Mouse (Mus musculus) hindbrain, embryonic 12.5 days (tissue): ENCODE results near the gene Hist1h4i. TPM values are rescaled to one million over a fixed set of nuclear protein-coding genes. Genes with fewer than 3 reads are reported as not detected.
"Not testable (repeated sequence)": the region's sequence is repeated elsewhere in the genome, so short reads cannot be mapped to it uniquely, and the experiment has no call there.

ENCODE experiments used
- ATAC-seq: fragments of 200-750 bp; cut with Nextera tagmentation; 2 replicates; pipeline ENCODE4 v1.8.0; 2017; ENCODE audit warnings: moderate TSS enrichment; ENCODE audit not compliant: low FRiP score
- H3K27ac ChIP-seq: fragments of 300-500 bp; sonication (generic); 2 replicates; pipeline ENCODE4 v1.5.1; 2016; ENCODE audit warnings: mild to moderate bottlenecking
- H3K27me3 ChIP-seq: fragments of 300-500 bp; sonication (generic); 2 replicates; pipeline ENCODE4 v1.6.1; 2016; ENCODE audit warnings: mild to moderate bottlenecking
- H3K36me3 ChIP-seq: fragments of 300-500 bp; sonication (generic); 2 replicates; pipeline ENCODE4 v1.6.1; 2016; ENCODE audit warnings: mild to moderate bottlenecking
- H3K4me1 ChIP-seq: fragments of 300-500 bp; sonication (generic); 2 replicates; pipeline ENCODE4 v1.6.1; 2016
- H3K4me2 ChIP-seq: fragments of 300-500 bp; sonication (generic); replicated peaks from 2 replicates; pipeline ENCODE4 v1.6.1; 2016; ENCODE audit warnings: mild to moderate bottlenecking
- H3K4me3 ChIP-seq: fragments of 300-500 bp; sonication (generic); 2 replicates; pipeline ENCODE4 v1.5.1; 2016; ENCODE audit warnings: mild to moderate bottlenecking
- H3K9ac ChIP-seq: fragments of 300-500 bp; sonication (generic); 2 replicates; pipeline ENCODE4 v1.6.1; 2016; ENCODE audit warnings: mild to moderate bottlenecking, moderate library complexity
- H3K9me3 ChIP-seq: fragments of 300-500 bp; sonication (generic); replicated peaks from 2 replicates; pipeline ENCODE4 v1.6.1; 2016; ENCODE audit warnings: mild to moderate bottlenecking
- WGBS: fragments of 180-500 bp; shearing (Covaris S2); methylation state at CpG from one replicate; pipeline ENCODE4 v1.1.7; 2016; 5-methylcytosine and 5-hydroxymethylcytosine counted together
- polyA plus RNA-seq: library from polyadenylated mRNA; unstranded; fragments of >200 nt; fragmentation: Nextera tagmentation; extraction: Ambion mirVana; gene quantifications from 2 replicates; pipeline ENCODE4 v1.2.1, GENCODE M21; 2016

The Hist1h4i gene
- polyA plus RNA-seq, 1 experiment from 2014 or later, result 20.9 TPM

- H3K27ac ChIP-seq, result peak within 1 kb of the TSS; percentile 79
- H3K4me2 ChIP-seq, result peak within 1 kb of the TSS; percentile 70
- peak; percentile 98 for ATAC-seq
- peak within 1 kb of the TSS; percentile 57 for H3K9ac ChIP-seq
- WGBS, result 0% methylated on average over 27 of the region's 69 CpGs
- H3K36me3 ChIP-seq, H3K9me3 ChIP-seq, H3K27me3 ChIP-seq: not testable (repeated sequence)
- peaks cover 23% of the 10 kb centered on the region for H3K4me1 ChIP-seq
- peak within 1 kb of the TSS; percentile 40 for H3K4me3 ChIP-seq
Measured at GRCm38 (mm10) chr13:22035267-22036148, 5.7 kb downstream of the Hist1h4i start, which contains the start of the genes Hist1h2ah and Hist1h2bk. Hist1h2ah (minus strand) TSS chr13:22035568. Hist1h2bk (plus strand) TSS chr13:22035870.

GRCm38 (mm10) chr13:22034443-22035266 lies 6.5 kb downstream of the Hist1h4i start:
- Histone ChIP-seq H3K27ac (peak overlapping the region; percentile 79), H3K9me3 (no peaks in the 10 kb centered on the region), H3K4me2 (peak overlapping the region; percentile 70), H3K9ac (peak overlapping the region; percentile 52), H3K27me3 (no peaks in the 10 kb centered on the region), H3K4me1 (peaks cover 18% of the 10 kb centered on the region), H3K36me3 (no peaks in the 10 kb centered on the region), H3K4me3 (peak overlapping the region; percentile 40)
- 1% methylated on average over 14 of the region's 14 CpGs for WGBS
- ATAC-seq, result peak; percentile 27

GRCm38 (mm10) chr13:22033741-22034442 lies 7.3 kb downstream of the Hist1h4i start:
- H3K9ac ChIP-seq, result peak overlapping the region; percentile 52
- H3K4me2 ChIP-seq, result peak overlapping the region; percentile 70
- no peaks in the 10 kb centered on the region for H3K27me3 ChIP-seq
- no peak for ATAC-seq
- no peaks in the 10 kb centered on the region for H3K9me3 ChIP-seq
- H3K4me3 ChIP-seq, result peak overlapping the region; percentile 40
- WGBS, result 57% methylated on average over 5 of the region's 5 CpGs
- H3K36me3 ChIP-seq, result no peaks in the 10 kb centered on the region
- no peak overlapping the region for H3K27ac ChIP-seq
- H3K4me1 ChIP-seq, result peaks cover 18% of the 10 kb centered on the region

- Histone ChIP-seq H3K4me3 (no peak overlapping the region), H3K4me2 (no peak overlapping the region), H3K27ac (no peak overlapping the region), H3K4me1 (peaks cover 15% of the 10 kb centered on the region), H3K9ac (no peak overlapping the region), H3K27me3 (no peaks in the 10 kb centered on the region), H3K9me3 (no peaks in the 10 kb centered on the region), H3K36me3 (no peaks in the 10 kb centered on the region)
- WGBS, result 18% methylated on average over 4 of the region's 4 CpGs
- no peak for ATAC-seq
Measured at GRCm38 (mm10) chr13:22030493-22030892, 10.7 kb downstream of the Hist1h4i start.

GRCm38 (mm10) chr13:22029928-22030327 lies 11.2 kb downstream of the Hist1h4i start:
- H3K4me1 ChIP-seq, result peaks cover 15% of the 10 kb centered on the region
- H3K9me3 ChIP-seq, result no peaks in the 10 kb centered on the region
- no peak overlapping the region for H3K27ac ChIP-seq
- no peak overlapping the region for H3K9ac ChIP-seq
- no peak for ATAC-seq
- no peak overlapping the region for H3K4me3 ChIP-seq
- H3K27me3 ChIP-seq, result no peaks in the 10 kb centered on the region
- H3K36me3 ChIP-seq, result no peaks in the 10 kb centered on the region
- 34% methylated on average over 8 of the region's 8 CpGs for WGBS
- no peak overlapping the region for H3K4me2 ChIP-seq

GRCm38 (mm10) chr13:22028673-22029460 lies 12.3 kb downstream of the Hist1h4i start:
- Histone ChIP-seq H3K4me2 (peak overlapping the region; percentile 59), H3K27me3 (peaks cover 4% of the 10 kb centered on the region; the same call in 1 of the 2 replicates), H3K9me3 (no peaks in the 10 kb centered on the region), H3K27ac (peak overlapping the region; percentile 71), H3K36me3 (no peaks in the 10 kb centered on the region), H3K9ac (peak overlapping the region; percentile 60), H3K4me3 (peak overlapping the region; percentile 45), H3K4me1 (peaks cover 5% of the 10 kb centered on the region; the same call in 1 of the 2 replicates)
- peak; percentile 76 for ATAC-seq
- WGBS, result under 1% methylated on average over 40 of the region's 40 CpGs

- Histone ChIP-seq H3K27ac (0 out of 2 replicates have a peak overlapping the region, but pooled peaks have one; percentile 31), H3K4me3 (peak overlapping the region; percentile 43), H3K36me3 (no peaks in the 10 kb centered on the region), H3K27me3 (peaks cover 4% of the 10 kb centered on the region; the same call in 1 of the 2 replicates), H3K9ac (peak overlapping the region; percentile 55; the same call in 1 of the 2 replicates), H3K4me2 (peak overlapping the region; percentile 58), H3K9me3 (no peaks in the 10 kb centered on the region), H3K4me1 (peaks cover 8% of the 10 kb centered on the region)
- no peak for ATAC-seq
- 1% methylated on average over 35 of the region's 35 CpGs for WGBS
Measured at GRCm38 (mm10) chr13:22026058-22027031, 14.8 kb downstream of the Hist1h4i start.

- no peaks in the 10 kb centered on the region for H3K9me3 ChIP-seq
- H3K27me3 ChIP-seq, result peaks cover 29% of the 10 kb centered on the region
- H3K4me3 ChIP-seq, result peak overlapping the region; percentile 41
- peak; percentile 57; the same call in 1 of the 2 replicates for ATAC-seq
- H3K4me2 ChIP-seq, result peak overlapping the region; percentile 47
- under 1% methylated on average over 9 of the region's 9 CpGs for WGBS
- H3K36me3 ChIP-seq, result no peaks in the 10 kb centered on the region
- H3K9ac ChIP-seq, result peak overlapping the region; percentile 45; the same call in 1 of the 2 replicates
- H3K4me1 ChIP-seq, result peaks cover 10% of the 10 kb centered on the region
- no peak overlapping the region for H3K27ac ChIP-seq
Measured at GRCm38 (mm10) chr13:22022241-22022640, 18.9 kb downstream of the Hist1h4i start.

GRCm38 (mm10) chr13:22021581-22021980 lies 19.6 kb downstream of the Hist1h4i start:
- H3K9me3 ChIP-seq, result no peaks in the 10 kb centered on the region
- no peak overlapping the region; the same call in 1 of the 2 replicates for H3K9ac ChIP-seq
- peak overlapping the region; percentile 47 for H3K4me2 ChIP-seq
- H3K27ac ChIP-seq, result no peak overlapping the region
- ATAC-seq, result no peak
- H3K27me3 ChIP-seq, result peaks cover 30% of the 10 kb centered on the region
- H3K4me1 ChIP-seq, result peaks cover 10% of the 10 kb centered on the region
- H3K4me3 ChIP-seq, result peak overlapping the region; percentile 41
- WGBS, result under 1% methylated on average over 11 of the region's 11 CpGs
- no peaks in the 10 kb centered on the region for H3K36me3 ChIP-seq

- peak overlapping the region; percentile 41 for H3K4me3 ChIP-seq
- H3K4me1 ChIP-seq, result peaks cover 8% of the 10 kb centered on the region
- ATAC-seq, result peak; percentile 44; the same call in 1 of the 2 replicates
- WGBS, result 0% methylated on average over 8 of the region's 8 CpGs
- peaks cover 35% of the 10 kb centered on the region for H3K27me3 ChIP-seq
- no peak overlapping the region for H3K9ac ChIP-seq
- H3K9me3 ChIP-seq, result no peaks in the 10 kb centered on the region
- peak overlapping the region; percentile 47 for H3K4me2 ChIP-seq
- no peak overlapping the region for H3K27ac ChIP-seq
- H3K36me3 ChIP-seq, result no peaks in the 10 kb centered on the region
Measured at GRCm38 (mm10) chr13:22020901-22021339, 20.2 kb downstream of the Hist1h4i start.
